Comparison of ENCODE assay signal across 8 mouse cellular contexts in the genomic region with DNA sequence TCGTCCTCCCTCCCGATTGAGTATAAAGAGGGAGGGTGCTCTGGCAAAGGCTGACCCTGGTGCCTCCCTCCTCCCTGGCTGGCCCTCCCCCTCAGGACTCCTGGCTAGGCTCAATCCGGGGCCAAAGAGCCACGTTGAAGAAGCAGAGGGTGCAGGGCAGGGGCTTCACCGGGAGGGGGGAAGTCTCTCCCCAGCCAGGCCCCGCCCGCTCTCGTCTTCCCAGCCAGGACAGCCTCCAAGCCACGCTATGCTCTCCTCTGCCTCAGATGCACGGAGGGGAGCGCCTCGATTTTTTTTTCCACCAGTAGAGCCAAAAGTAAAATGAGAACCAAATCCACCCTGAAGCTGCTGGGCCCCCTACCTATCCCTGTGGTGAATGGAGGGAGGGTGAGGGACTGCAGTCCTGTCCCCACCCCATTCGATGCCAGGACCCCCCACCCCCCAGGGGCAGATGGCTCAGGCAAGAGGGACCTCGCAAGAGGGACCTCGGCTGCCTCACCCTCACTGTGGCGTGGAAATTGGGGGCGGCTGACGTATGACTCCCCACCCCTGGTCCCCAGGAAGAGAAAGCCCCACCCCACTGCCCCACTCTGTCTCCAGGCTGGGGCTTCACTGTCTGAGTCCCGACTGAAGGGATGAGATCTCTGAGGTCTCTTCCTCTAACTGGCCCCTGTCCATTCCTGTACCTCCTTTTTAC. TPM values are rescaled to one million over a fixed set of nuclear protein-coding genes. Genes with fewer than 3 reads are reported as not detected.
A peak's percentile ranks its signal among the peaks of the same experiment; 100 is the strongest.
DNase-seq lines count a peak whose midpoint lies in the region; ATAC-seq and TF ChIP-seq lines count a peak whose summit lies in the region.

No protein-coding gene starts in this region.

- H3K4me1 ChIP-seq in forebrain, embryonic 15.5 days = peaks cover 16% of the 10 kb centered on the region
- no peaks in the 10 kb centered on the region for H3K4me1 ChIP-seq in intestine, postnatal 0 days (replicated peaks; ENCODE audit: control insufficient read depth, insufficient read depth, low read length)
- peaks cover 16% of the 10 kb centered on the region for H3K4me1 ChIP-seq in stomach, embryonic 16.5 days (ENCODE audit: control insufficient read depth, insufficient read depth, low read length)

- no peak overlapping the region for H3K27ac ChIP-seq in forebrain, embryonic 15.5 days (replicated peaks)
- H3K27ac ChIP-seq in intestine, postnatal 0 days (ENCODE audit: low read depth, low read length) = peak overlapping the region; percentile 62
- H3K27ac ChIP-seq in stomach, embryonic 16.5 days (ENCODE audit: low read length) = peak overlapping the region; percentile 99

- no peaks in the 10 kb centered on the region for H3K36me3 ChIP-seq in forebrain, embryonic 15.5 days
- no peaks in the 10 kb centered on the region for H3K36me3 ChIP-seq in intestine, postnatal 0 days (ENCODE audit: control insufficient read depth, insufficient read depth)
- H3K36me3 ChIP-seq in stomach, embryonic 16.5 days (ENCODE audit: control insufficient read depth, insufficient read depth, low read length) = no peaks in the 10 kb centered on the region

- 0 out of 2 replicates have a peak, but pooled peaks have one; percentile 8 for TF ChIP-seq CTCF in intestine, postnatal 0 days (IDR thresholded peaks at IDR 0.05; ENCODE audit: low read depth)

- no peak overlapping the region for H3K4me3 ChIP-seq in forebrain, embryonic 15.5 days
- no peak overlapping the region for H3K4me3 ChIP-seq in intestine, postnatal 0 days (ENCODE audit: low read depth, low read length)
- peak overlapping the region; percentile 16 for H3K4me3 ChIP-seq in stomach, embryonic 16.5 days (replicated peaks; ENCODE audit: low read length)

- WGBS in forebrain, embryonic 15.5 days = 5% methylated on average over 19 of the region's 19 CpGs
- WGBS in intestine, postnatal 0 days = 6% methylated on average over 19 of the region's 19 CpGs
- 1% methylated on average over 18 of the region's 19 CpGs for WGBS in stomach, embryonic 16.5 days

- peak overlapping the region; percentile 28 for H3K4me2 ChIP-seq in forebrain, embryonic 15.5 days (replicated peaks)
- peak overlapping the region; percentile 9; the same call in 1 of the 2 replicates for H3K4me2 ChIP-seq in intestine, postnatal 0 days (replicated peaks; ENCODE audit: low read depth)
- H3K4me2 ChIP-seq in stomach, embryonic 16.5 days (ENCODE audit: low read depth, low read length) = peak overlapping the region; percentile 54

- no peak overlapping the region for H3K9ac ChIP-seq in forebrain, embryonic 15.5 days (replicated peaks)
- no peak overlapping the region for H3K9ac ChIP-seq in intestine, postnatal 0 days (ENCODE audit: low read depth, low read length)
- H3K9ac ChIP-seq in stomach, embryonic 16.5 days (ENCODE audit: low read length) = peak overlapping the region; percentile 70

- H3K9me3 ChIP-seq in forebrain, embryonic 15.5 days = no peaks in the 10 kb centered on the region
- no peaks in the 10 kb centered on the region for H3K9me3 ChIP-seq in intestine, postnatal 0 days (ENCODE audit: control insufficient read depth)
- H3K9me3 ChIP-seq in stomach, embryonic 16.5 days (replicated peaks; ENCODE audit: control insufficient read depth, low read length) = no peaks in the 10 kb centered on the region

- peaks cover 35% of the 10 kb centered on the region for H3K27me3 ChIP-seq in forebrain, embryonic 15.5 days
- H3K27me3 ChIP-seq in intestine, postnatal 0 days (replicated peaks; ENCODE audit: control insufficient read depth, insufficient read depth, low read length) = peaks cover 17% of the 10 kb centered on the region
- H3K27me3 ChIP-seq in stomach, embryonic 16.5 days (ENCODE audit: control insufficient read depth, insufficient read depth, low read length) = peaks cover 8% of the 10 kb centered on the region

- ATAC-seq in forebrain, embryonic 15.5 days (replicated peaks) = no peak
- peak; percentile 36; the same call in 1 of the 2 replicates for ATAC-seq in intestine, postnatal 0 days
- ATAC-seq in stomach, embryonic 16.5 days (ENCODE audit: insufficient read depth, low FRiP score) = peak; percentile 84

- DNase-seq in kidney, postnatal 4 days = peak; percentile 65 to 70
- DNase-seq in kidney, postnatal 36 days = no peak
- DNase-seq in cerebellum, adult 18-20 months = no peak
- DNase-seq in adipocyte (ENCODE audit: low spot score) = no peak
- DNase-seq in kidney, adult 9 months = no peak

RNA-seq across cellular contexts. Expression of a gene that starts 53.2 kb away (rescaled TPM):
- polyA plus RNA-seq in forebrain, embryonic 15.5 days (2015; fragmentation: Nextera tagmentation; extraction: Ambion mirVana) = 40.2 and 40.5 TPM in 2 replicates
- polyA plus RNA-seq in intestine, postnatal 0 days (2015; fragmentation: Nextera tagmentation; extraction: Ambion mirVana) = 338 and 367 TPM in 2 replicates
- polyA plus RNA-seq in stomach, embryonic 16.5 days (2015; fragmentation: Nextera tagmentation; extraction: Ambion mirVana) = 2,066 and 2,076 TPM in 2 replicates

Comparison
In these comparisons a context has a peak if more than half of its experiments do, and no peak if none do; other contexts are left out.
1. DNase-seq: peak in kidney, postnatal 4 days (2 of 2); none in kidney, postnatal 36 days (0 of 2), cerebellum, adult 18-20 months (0 of 2), adipocyte (single experiment) and kidney, adult 9 months (single experiment).
2. Peak in every context shown above with its lines, with median percentiles within 50 percentile points of each other: H3K4me2 ChIP-seq.